Mouse (Mus musculus): ENCODE measurements around the gene Chst11.

- TF ChIP-seq CTCF (IDR thresholded peaks at IDR 0.05; ENCODE audit: insufficient read depth, low read length): peak; percentile 28; the same call in 1 of the 2 replicates
- TF ChIP-seq POLR2A (IDR thresholded peaks at IDR 0.05; ENCODE audit: borderline replicate concordance, extremely low read depth, low read depth, low read length): no peak
These were observed 24.0 kb upstream of the Chst11 start for GRCm38 (mm10) chr10:82961302-82961701.
